Mouse (Mus musculus) midbrain, embryonic 16.5 days (tissue): ENCODE data around the gene Serpina1e. TPM values are rescaled to one million over a fixed set of nuclear protein-coding genes. Genes with fewer than 3 reads are reported as not detected.
"Not testable (repeated sequence)": the region's sequence is repeated elsewhere in the genome, so short reads cannot be mapped to it uniquely, and the experiment has no call there.

Experiments used
- ATAC-seq: fragments of 200-750 bp; cut with Nextera tagmentation; 2 replicates; pipeline ENCODE4 v1.8.0; 2017; ENCODE audit warnings: moderate TSS enrichment
- H3K27ac ChIP-seq: fragments of 300-500 bp; sonication (generic); 2 replicates; pipeline ENCODE4 v1.5.1; 2014; ENCODE audit warnings: mild to moderate bottlenecking, low read length, mixed read lengths
- H3K27me3 ChIP-seq: fragments of 300-500 bp; sonication (generic); 2 replicates; pipeline ENCODE4 v1.6.1; 2014; ENCODE audit warnings: low read depth, low read length, mixed read lengths; ENCODE audit not compliant: control insufficient read depth, insufficient read depth
- H3K36me3 ChIP-seq: fragments of 300-500 bp; sonication (generic); 2 replicates; pipeline ENCODE4 v1.6.1; 2014; ENCODE audit warnings: mild to moderate bottlenecking, low read length, moderate library complexity, mixed read lengths; ENCODE audit not compliant: control insufficient read depth, insufficient read depth
- H3K4me1 ChIP-seq: fragments of 300-500 bp; sonication (generic); 2 replicates; pipeline ENCODE4 v1.6.1; 2014; ENCODE audit warnings: mild to moderate bottlenecking, low read length, mixed read lengths; ENCODE audit not compliant: control insufficient read depth, insufficient read depth
- H3K4me2 ChIP-seq: fragments of 300-500 bp; sonication (generic); 2 replicates; pipeline ENCODE4 v1.6.1; 2014; ENCODE audit warnings: mild to moderate bottlenecking, low read length, mixed read lengths
- H3K4me3 ChIP-seq: fragments of 300-500 bp; sonication (generic); 2 replicates; pipeline ENCODE4 v1.5.1; 2014; ENCODE audit warnings: low read depth, mild to moderate bottlenecking, low read length, moderate library complexity, mixed read lengths
- H3K9ac ChIP-seq: fragments of 300-500 bp; sonication (generic); 2 replicates; pipeline ENCODE4 v1.6.1; 2014; ENCODE audit warnings: low read depth, low read length, mixed read lengths
- H3K9me3 ChIP-seq: fragments of 300-500 bp; sonication (generic); replicated peaks from 2 replicates; pipeline ENCODE4 v1.6.1; 2014; ENCODE audit warnings: mild to moderate bottlenecking, low read length, mixed read lengths; ENCODE audit not compliant: control insufficient read depth, poor library complexity, severe bottlenecking
- WGBS: fragments of 180-500 bp; shearing (Covaris S2); extraction: QIAGEN DNeasy Blood & Tissue Kit; methylation state at CpG from one replicate; pipeline ENCODE4 v1.1.7; 2014; 5-methylcytosine and 5-hydroxymethylcytosine counted together
- polyA plus RNA-seq: library from polyadenylated mRNA; unstranded; fragments of >200 nt; fragmentation: Nextera tagmentation; extraction: Ambion mirVana; gene quantifications from 2 replicates; pipeline ENCODE4 v1.2.1, GENCODE M21; 2015

Gene Serpina1e
- polyA plus RNA-seq, 1 experiment from 2014 or later = not detected

GRCm38 (mm10) chr12:103971080-103971479 is 12.3 kb upstream of the Serpina1e start:
- Histone ChIP-seq H3K4me1 (no peaks in the 10 kb centered on the region), H3K4me2 (no peak overlapping the region), H3K9ac (no peak overlapping the region), H3K27me3 (no peaks in the 10 kb centered on the region), H3K36me3 (no peaks in the 10 kb centered on the region), H3K27ac (no peak overlapping the region), H3K4me3 (no peak overlapping the region), H3K9me3 (peaks cover 4% of the 10 kb centered on the region; the same call in 1 of the 2 replicates)
- 94% methylated on average over 4 of the region's 4 CpGs for WGBS
- ATAC-seq = no peak

- H3K27ac ChIP-seq = no peak overlapping the region
- WGBS = 91% methylated on average over 9 of the region's 9 CpGs
- peaks cover 4% of the 10 kb centered on the region; the same call in 1 of the 2 replicates for H3K9me3 ChIP-seq
- no peaks in the 10 kb centered on the region for H3K27me3 ChIP-seq
- no peaks in the 10 kb centered on the region for H3K36me3 ChIP-seq
- H3K4me2 ChIP-seq = no peak overlapping the region
- no peaks in the 10 kb centered on the region for H3K4me1 ChIP-seq
- no peak overlapping the region for H3K4me3 ChIP-seq
- H3K9ac ChIP-seq = no peak overlapping the region
- no peak for ATAC-seq
Observed at GRCm38 (mm10) chr12:103969577-103970116, 10.9 kb upstream of the Serpina1e start.

GRCm38 (mm10) chr12:103966761-103967160 is 8.0 kb upstream of the Serpina1e start:
- H3K36me3 ChIP-seq = no peaks in the 10 kb centered on the region
- H3K4me3 ChIP-seq = no peak overlapping the region
- peaks cover 4% of the 10 kb centered on the region; the same call in 1 of the 2 replicates for H3K9me3 ChIP-seq
- no peak overlapping the region for H3K27ac ChIP-seq
- 74% methylated on average over 3 of the region's 3 CpGs for WGBS
- H3K4me1 ChIP-seq = no peaks in the 10 kb centered on the region
- ATAC-seq = no peak
- no peaks in the 10 kb centered on the region for H3K27me3 ChIP-seq
- no peak overlapping the region for H3K4me2 ChIP-seq
- H3K9ac ChIP-seq = no peak overlapping the region

GRCm38 (mm10) chr12:103963288-103963687 is 4.5 kb upstream of the Serpina1e start:
- Histone ChIP-seq H3K36me3 (no peaks in the 10 kb centered on the region), H3K27ac (no peak overlapping the region), H3K4me3 (no peak overlapping the region), H3K27me3 (no peaks in the 10 kb centered on the region), H3K9me3 (no peaks in the 10 kb centered on the region), H3K4me2 (no peak overlapping the region), H3K9ac (no peak overlapping the region), H3K4me1 (no peaks in the 10 kb centered on the region)
- WGBS = 86% methylated on average over 4 of the region's 4 CpGs
- ATAC-seq = no peak

- Histone ChIP-seq H3K9me3 (no peaks in the 10 kb centered on the region), H3K4me2 (no peak overlapping the region), H3K4me1 (no peaks in the 10 kb centered on the region), H3K27ac (no peak overlapping the region), H3K9ac (no peak overlapping the region), H3K36me3 (no peaks in the 10 kb centered on the region), H3K4me3 (no peak overlapping the region), H3K27me3 (no peaks in the 10 kb centered on the region)
- whole genome bisulfite sequencing = 91% methylated on average over 8 of the region's 8 CpGs
- ATAC-seq = no peak
Observed at GRCm38 (mm10) chr12:103962860-103963259, 4.1 kb upstream of the Serpina1e start.

- H3K4me3 ChIP-seq = no peak overlapping the region
- no peak for ATAC-seq
- H3K9ac ChIP-seq = no peak overlapping the region
- WGBS = 83% methylated on average over 5 of the region's 5 CpGs
- no peaks in the 10 kb centered on the region for H3K36me3 ChIP-seq
- H3K4me2 ChIP-seq = no peak overlapping the region
- no peaks in the 10 kb centered on the region for H3K4me1 ChIP-seq
- no peaks in the 10 kb centered on the region for H3K9me3 ChIP-seq
- H3K27me3 ChIP-seq = no peaks in the 10 kb centered on the region
- H3K27ac ChIP-seq = no peak overlapping the region
Observed at GRCm38 (mm10) chr12:103962337-103962736, 3.6 kb upstream of the Serpina1e start.

- WGBS = 100% methylated on average over 1 of the region's 1 CpGs
- no peak for ATAC-seq
Observed at GRCm38 (mm10) chr12:103961716-103962115, 2.9 kb upstream of the Serpina1e start.

GRCm38 (mm10) chr12:103956555-103956954 is 2.2 kb downstream of the Serpina1e start:
- H3K4me1 ChIP-seq, ATAC-seq, H3K4me3 ChIP-seq, H3K27me3 ChIP-seq, H3K9me3 ChIP-seq, H3K9ac ChIP-seq, H3K36me3 ChIP-seq, H3K4me2 ChIP-seq, H3K27ac ChIP-seq: not testable (repeated sequence)
- 78% methylated on average over 2 of the region's 2 CpGs for WGBS

More at GRCm38 (mm10) chr12:103961716-103962115, 2.9 kb upstream of the Serpina1e start:
- Histone ChIP-seq H3K9me3 (no peaks in the 10 kb centered on the region), H3K4me3 (no peak overlapping the region), H3K9ac (no peak overlapping the region), H3K4me2 (no peak overlapping the region), H3K4me1 (no peaks in the 10 kb centered on the region), H3K27ac (no peak overlapping the region), H3K27me3 (no peaks in the 10 kb centered on the region), H3K36me3 (no peaks in the 10 kb centered on the region)

- WGBS = 68% methylated on average over 3 of the region's 3 CpGs
- H3K9ac ChIP-seq, H3K4me2 ChIP-seq, H3K4me3 ChIP-seq, H3K27ac ChIP-seq, H3K27me3 ChIP-seq, ATAC-seq, H3K36me3 ChIP-seq, H3K9me3 ChIP-seq, H3K4me1 ChIP-seq: not testable (repeated sequence)
Observed at GRCm38 (mm10) chr12:103952972-103953371, 5.8 kb downstream of the Serpina1e start.
